Mouse (Mus musculus): ENCODE measurements at regions not wholly inside any gene's neighbourhood (a gene's known extent, or its start where the extent isn't known, plus 50 kb on each side); places are given as distances from the start of the nearest gene placed in this dataset.

DNA sequence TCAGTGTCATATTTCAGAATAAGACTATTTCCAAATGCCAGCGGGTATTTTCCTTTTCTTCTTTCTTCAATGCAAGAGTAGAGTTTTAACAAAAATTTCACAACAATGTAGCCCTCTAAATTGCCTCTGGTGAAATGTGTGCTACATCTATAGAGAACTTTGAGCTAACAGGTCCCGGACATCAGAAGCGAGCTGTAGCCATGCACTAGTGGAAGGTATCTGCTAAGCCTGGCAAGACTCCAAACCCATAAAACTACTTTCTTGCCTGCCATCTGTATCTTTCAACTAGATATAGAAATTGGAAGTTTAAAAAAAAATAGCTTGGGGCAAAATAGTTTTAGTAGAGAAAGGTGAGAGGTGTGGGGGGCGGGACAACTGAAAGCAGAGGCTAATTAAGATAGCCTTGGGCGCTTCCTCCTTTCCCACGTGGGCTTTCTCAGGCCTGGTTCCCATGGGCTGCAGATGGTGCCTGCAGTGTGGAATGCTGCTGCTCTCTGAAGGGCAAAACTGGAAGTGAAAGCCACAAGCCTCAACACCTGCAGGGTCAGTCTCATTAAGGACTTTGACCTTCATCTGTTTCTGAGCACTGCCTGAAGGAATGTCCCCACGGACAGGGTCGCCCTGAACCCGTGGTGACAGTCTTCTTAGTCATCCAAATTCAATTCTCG, 160.9 kb downstream of the S1pr1 start:
- no peak overlapping the region for H3K9ac ChIP-seq (replicated peaks; ENCODE audit: low read length)
- H3K27ac ChIP-seq (ENCODE audit: low read length), result no peak overlapping the region
- H3K9me3 ChIP-seq (ENCODE audit: low read length), result no peaks in the 10 kb centered on the region
- H3K4me3 ChIP-seq (ENCODE audit: low read length), result no peak overlapping the region
- H3K36me3 ChIP-seq (ENCODE audit: insufficient read depth, low read length), result no peaks in the 10 kb centered on the region
- 50% methylated on average over 10 of the region's 10 CpGs for WGBS
- peak; percentile 67; the same call in 1 of the 2 replicates for ATAC-seq (ENCODE audit: low FRiP score, low TSS enrichment)
- H3K4me1 ChIP-seq (ENCODE audit: insufficient read depth, low read length), result no peaks in the 10 kb centered on the region
- no peaks in the 10 kb centered on the region for H3K27me3 ChIP-seq (ENCODE audit: insufficient read depth, low read length)
- 0 out of 2 replicates have a peak overlapping the region, but pooled peaks have one; percentile 21 for H3K4me2 ChIP-seq (replicated peaks; ENCODE audit: low read depth, low read length)

- Histone ChIP-seq H3K9ac (replicated peaks; ENCODE audit: low read length) (no peak overlapping the region), H3K9me3 (ENCODE audit: low read length) (no peaks in the 10 kb centered on the region), H3K4me3 (ENCODE audit: low read length) (no peak overlapping the region), H3K27ac (ENCODE audit: low read length) (no peak overlapping the region), H3K4me2 (replicated peaks; ENCODE audit: low read depth, low read length) (no peak overlapping the region), H3K36me3 (ENCODE audit: insufficient read depth, low read length) (no peaks in the 10 kb centered on the region), H3K4me1 (ENCODE audit: insufficient read depth, low read length) (no peaks in the 10 kb centered on the region), H3K27me3 (ENCODE audit: insufficient read depth, low read length) (no peaks in the 10 kb centered on the region)
- WGBS, result 91% methylated on average over 1 of the region's 1 CpGs
- ATAC-seq (ENCODE audit: low FRiP score, low TSS enrichment), result no peak
Observed at GRCm38 (mm10) chr3:115541789-115542188, 173.1 kb downstream of the S1pr1 start.

GRCm38 (mm10) chr3:115538355-115538754, 176.5 kb downstream of the S1pr1 start:
- H3K4me2 ChIP-seq (replicated peaks; ENCODE audit: low read depth, low read length), result no peak overlapping the region
- no peak overlapping the region for H3K27ac ChIP-seq (ENCODE audit: low read length)
- no peak overlapping the region for H3K4me3 ChIP-seq (ENCODE audit: low read length)
- H3K9ac ChIP-seq (replicated peaks; ENCODE audit: low read length), result no peak overlapping the region
- no peaks in the 10 kb centered on the region for H3K4me1 ChIP-seq (ENCODE audit: insufficient read depth, low read length)
- no peaks in the 10 kb centered on the region for H3K27me3 ChIP-seq (ENCODE audit: insufficient read depth, low read length)
- ATAC-seq (ENCODE audit: low FRiP score, low TSS enrichment), result no peak
- H3K9me3 ChIP-seq (ENCODE audit: low read length), result no peaks in the 10 kb centered on the region
- 58% methylated on average over 6 of the region's 6 CpGs for WGBS
- H3K36me3 ChIP-seq (ENCODE audit: insufficient read depth, low read length), result no peaks in the 10 kb centered on the region

GRCm38 (mm10) chr3:115532141-115532735, 182.6 kb downstream of the S1pr1 start:
- ATAC-seq (ENCODE audit: low FRiP score, low TSS enrichment), result peak; percentile 35; the same call in 1 of the 2 replicates
- WGBS, result 55% methylated on average over 18 of the region's 18 CpGs
- H3K4me3 ChIP-seq (ENCODE audit: low read length), result no peak overlapping the region

DNA sequence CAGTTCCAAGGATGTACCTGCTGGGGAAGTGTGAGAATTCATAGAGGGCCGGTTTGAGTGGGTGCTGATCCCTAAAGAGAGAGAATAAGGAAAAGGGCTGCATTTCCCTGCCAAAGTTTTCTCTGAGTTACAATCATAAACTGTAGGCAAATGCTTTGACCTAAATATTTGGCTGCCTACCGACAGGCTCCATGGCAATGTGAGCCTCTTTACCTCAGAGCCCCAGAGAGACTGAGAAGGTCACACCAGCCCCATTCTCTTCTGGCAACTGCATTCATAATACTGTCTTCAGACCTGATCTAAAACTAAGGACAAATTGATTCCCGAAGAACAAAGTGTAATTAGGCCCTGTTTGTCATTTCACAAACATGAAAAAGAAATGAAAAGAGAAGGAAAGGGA, 184.4 kb downstream of the S1pr1 start:
- Histone ChIP-seq H3K4me3 (ENCODE audit: low read length) (no peak overlapping the region), H3K9me3 (ENCODE audit: low read length) (no peaks in the 10 kb centered on the region), H3K27me3 (ENCODE audit: insufficient read depth, low read length) (no peaks in the 10 kb centered on the region), H3K4me1 (ENCODE audit: insufficient read depth, low read length) (no peaks in the 10 kb centered on the region), H3K27ac (ENCODE audit: low read length) (no peak overlapping the region), H3K36me3 (ENCODE audit: insufficient read depth, low read length) (no peaks in the 10 kb centered on the region), H3K9ac (replicated peaks; ENCODE audit: low read length) (no peak overlapping the region), H3K4me2 (replicated peaks; ENCODE audit: low read depth, low read length) (no peak overlapping the region)
- 72% methylated on average over 3 of the region's 3 CpGs for WGBS
- no peak for ATAC-seq (ENCODE audit: low FRiP score, low TSS enrichment)

More at GRCm38 (mm10) chr3:115532141-115532735, 182.6 kb downstream of the S1pr1 start:
- no peaks in the 10 kb centered on the region for H3K36me3 ChIP-seq (ENCODE audit: insufficient read depth, low read length)
- no peak overlapping the region for H3K4me2 ChIP-seq (replicated peaks; ENCODE audit: low read depth, low read length)
- H3K27me3 ChIP-seq (ENCODE audit: insufficient read depth, low read length), result no peaks in the 10 kb centered on the region
- H3K9me3 ChIP-seq (ENCODE audit: low read length), result no peaks in the 10 kb centered on the region
- H3K27ac ChIP-seq (ENCODE audit: low read length), result no peak overlapping the region
- H3K9ac ChIP-seq (replicated peaks; ENCODE audit: low read length), result no peak overlapping the region
- H3K4me1 ChIP-seq (ENCODE audit: insufficient read depth, low read length), result no peaks in the 10 kb centered on the region

- Histone ChIP-seq H3K36me3 (ENCODE audit: insufficient read depth, low read length) (no peaks in the 10 kb centered on the region), H3K27ac (ENCODE audit: low read length) (no peak overlapping the region), H3K9me3 (ENCODE audit: low read length) (no peaks in the 10 kb centered on the region), H3K4me2 (replicated peaks; ENCODE audit: low read depth, low read length) (no peak overlapping the region), H3K27me3 (ENCODE audit: insufficient read depth, low read length) (no peaks in the 10 kb centered on the region), H3K4me3 (ENCODE audit: low read length) (no peak overlapping the region), H3K9ac (replicated peaks; ENCODE audit: low read length) (no peak overlapping the region), H3K4me1 (ENCODE audit: insufficient read depth, low read length) (no peaks in the 10 kb centered on the region)
- WGBS, result 49% methylated on average over 4 of the region's 4 CpGs
- ATAC-seq (ENCODE audit: low FRiP score, low TSS enrichment), result no peak
Observed at GRCm38 (mm10) chr3:115529918-115530317, 185.0 kb downstream of the S1pr1 start.

GRCm38 (mm10) chr3:115523515-115523914, 191.4 kb downstream of the S1pr1 start:
- Histone ChIP-seq H3K9me3 (ENCODE audit: low read length) (no peaks in the 10 kb centered on the region), H3K4me2 (replicated peaks; ENCODE audit: low read depth, low read length) (no peak overlapping the region), H3K4me1 (ENCODE audit: insufficient read depth, low read length) (no peaks in the 10 kb centered on the region), H3K27me3 (ENCODE audit: insufficient read depth, low read length) (no peaks in the 10 kb centered on the region), H3K9ac (replicated peaks; ENCODE audit: low read length) (no peak overlapping the region), H3K36me3 (ENCODE audit: insufficient read depth, low read length) (no peaks in the 10 kb centered on the region), H3K27ac (ENCODE audit: low read length) (no peak overlapping the region), H3K4me3 (ENCODE audit: low read length) (no peak overlapping the region)
- 73% methylated on average over 2 of the region's 2 CpGs for WGBS
- ATAC-seq (ENCODE audit: low FRiP score, low TSS enrichment), result no peak

DNA sequence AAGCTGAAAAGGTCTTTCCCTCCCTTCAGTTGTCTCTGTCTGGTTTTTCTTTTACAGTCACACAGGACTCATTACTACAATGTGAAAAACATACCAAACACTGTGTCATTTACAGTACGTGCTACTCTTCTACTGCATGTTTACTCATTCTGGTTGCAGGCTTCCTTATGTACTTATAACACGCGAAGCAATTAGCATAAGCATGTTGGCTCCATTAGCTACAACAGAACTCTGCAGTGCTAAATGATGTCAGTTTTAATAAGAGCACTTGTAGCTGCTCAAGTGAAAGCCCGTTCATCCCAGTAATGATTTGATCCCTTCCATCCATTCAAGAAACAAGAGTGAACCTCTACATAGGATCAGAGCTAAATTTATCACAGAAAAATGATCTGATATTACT, 199.2 kb downstream of the S1pr1 start:
- Histone ChIP-seq H3K4me1 (ENCODE audit: insufficient read depth, low read length) (no peaks in the 10 kb centered on the region), H3K4me2 (replicated peaks; ENCODE audit: low read depth, low read length) (no peak overlapping the region), H3K27me3 (ENCODE audit: insufficient read depth, low read length) (no peaks in the 10 kb centered on the region), H3K9me3 (ENCODE audit: low read length) (no peaks in the 10 kb centered on the region), H3K36me3 (ENCODE audit: insufficient read depth, low read length) (no peaks in the 10 kb centered on the region), H3K4me3 (ENCODE audit: low read length) (no peak overlapping the region), H3K27ac (ENCODE audit: low read length) (no peak overlapping the region), H3K9ac (replicated peaks; ENCODE audit: low read length) (no peak overlapping the region)
- 91% methylated on average over 4 of the region's 4 CpGs for WGBS
- ATAC-seq (ENCODE audit: low FRiP score, low TSS enrichment), result no peak

- Histone ChIP-seq H3K36me3 (ENCODE audit: insufficient read depth, low read length) (no peaks in the 10 kb centered on the region), H3K27me3 (ENCODE audit: insufficient read depth, low read length) (no peaks in the 10 kb centered on the region), H3K9ac (replicated peaks; ENCODE audit: low read length) (no peak overlapping the region), H3K9me3 (ENCODE audit: low read length) (no peaks in the 10 kb centered on the region), H3K27ac (ENCODE audit: low read length) (no peak overlapping the region), H3K4me3 (ENCODE audit: low read length) (no peak overlapping the region), H3K4me1 (ENCODE audit: insufficient read depth, low read length) (no peaks in the 10 kb centered on the region), H3K4me2 (replicated peaks; ENCODE audit: low read depth, low read length) (no peak overlapping the region)
- WGBS, result 91% methylated on average over 4 of the region's 4 CpGs
- no peak for ATAC-seq (ENCODE audit: low FRiP score, low TSS enrichment)
Observed at GRCm38 (mm10) chr3:115509658-115510057, 205.2 kb downstream of the S1pr1 start.

DNA sequence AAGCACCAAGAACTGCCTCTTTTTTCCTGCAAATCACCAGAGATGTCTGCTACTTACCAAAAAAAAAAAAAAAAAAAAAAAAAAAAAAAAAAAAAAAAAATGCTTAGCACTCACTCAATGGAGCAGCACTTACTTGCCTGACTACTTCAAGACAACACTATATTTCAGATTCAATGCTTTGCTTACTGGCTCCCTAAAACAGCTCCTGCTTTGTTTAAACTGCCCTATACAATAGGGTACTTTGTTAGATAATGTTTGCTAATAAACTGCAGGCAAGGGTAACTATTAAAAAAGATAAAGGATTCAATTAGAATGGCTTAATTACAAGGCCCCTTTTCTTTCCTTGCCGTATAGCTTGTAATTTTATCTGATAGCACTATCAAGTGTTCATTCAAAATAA, 217.5 kb downstream of the S1pr1 start:
- no peaks in the 10 kb centered on the region for H3K4me1 ChIP-seq (ENCODE audit: insufficient read depth, low read length)
- ATAC-seq (ENCODE audit: low FRiP score, low TSS enrichment), result no peak
- H3K27ac ChIP-seq (ENCODE audit: low read length), result no peak overlapping the region
- WGBS, result 53% methylated on average over 1 of the region's 1 CpGs
- no peak overlapping the region for H3K4me2 ChIP-seq (replicated peaks; ENCODE audit: low read depth, low read length)
- H3K27me3 ChIP-seq (ENCODE audit: insufficient read depth, low read length), result no peaks in the 10 kb centered on the region
- no peaks in the 10 kb centered on the region for H3K9me3 ChIP-seq (ENCODE audit: low read length)
- no peak overlapping the region for H3K9ac ChIP-seq (replicated peaks; ENCODE audit: low read length)
- no peak overlapping the region for H3K4me3 ChIP-seq (ENCODE audit: low read length)
- H3K36me3 ChIP-seq (ENCODE audit: insufficient read depth, low read length), result no peaks in the 10 kb centered on the region

Measured in kidney, embryonic 16.5 days (tissue).